Mouse (Mus musculus) hindbrain, embryonic 14.5 days (tissue): Measurements from ENCODE around the gene Gpr65. TPM values are rescaled to one million over a fixed set of nuclear protein-coding genes. Genes with fewer than 3 reads are reported as not detected.
A peak's percentile ranks its signal among the peaks of the same experiment; 100 is the strongest.

Source experiments
- ATAC-seq: fragments of 200-750 bp; cut with Nextera tagmentation; 2 replicates; pipeline ENCODE4 v1.8.0; 2017; ENCODE audit warnings: moderate number of reproducible peaks, mild to moderate bottlenecking, moderate TSS enrichment, moderate library complexity; ENCODE audit not compliant: low FRiP score
- DNase-seq: peaks from one replicate; pipeline ENCODE4 v3.0.0-alpha.2; 2015; ENCODE audit warnings: low spot score
- H3K27ac ChIP-seq: fragments of 300-500 bp; sonication (generic); 2 replicates; pipeline ENCODE4 v1.5.1; 2014; ENCODE audit warnings: mild to moderate bottlenecking, moderate library complexity
- H3K27me3 ChIP-seq: fragments of 300-500 bp; sonication (generic); 2 replicates; pipeline ENCODE4 v1.6.1; 2014; ENCODE audit warnings: mild to moderate bottlenecking, low read length, mixed read lengths; ENCODE audit not compliant: control insufficient read depth, insufficient read depth
- H3K36me3 ChIP-seq: fragments of 300-500 bp; sonication (generic); replicated peaks from 2 replicates; pipeline ENCODE4 v1.6.1; 2014; ENCODE audit not compliant: control insufficient read depth, insufficient read depth
- H3K4me1 ChIP-seq: fragments of 300-500 bp; sonication (generic); replicated peaks from 2 replicates; pipeline ENCODE4 v1.6.1; 2014; ENCODE audit warnings: antibody characterized with exemption, low read length, mixed read lengths; ENCODE audit not compliant: control insufficient read depth, insufficient read depth
- H3K4me2 ChIP-seq: fragments of 300-500 bp; sonication (generic); replicated peaks from 2 replicates; pipeline ENCODE4 v1.6.1; 2014; ENCODE audit warnings: mild to moderate bottlenecking, moderate library complexity
- H3K4me3 ChIP-seq: fragments of 300-500 bp; sonication (generic); replicated peaks from 2 replicates; pipeline ENCODE4 v1.5.1; 2014; ENCODE audit warnings: mild to moderate bottlenecking, low read length
- H3K9ac ChIP-seq: fragments of 300-500 bp; sonication (generic); 2 replicates; pipeline ENCODE4 v1.6.1; 2014
- H3K9me3 ChIP-seq: fragments of 300-500 bp; sonication (generic); 2 replicates; pipeline ENCODE4 v1.6.1; 2016; ENCODE audit warnings: low read length; ENCODE audit not compliant: control insufficient read depth
- WGBS: fragments of 180-500 bp; shearing (Covaris S2); extraction: QIAGEN DNeasy Blood & Tissue Kit; methylation state at CpG from one replicate; pipeline ENCODE4 v1.1.7; 2014; 5-methylcytosine and 5-hydroxymethylcytosine counted together
- polyA plus RNA-seq: library from polyadenylated mRNA; unstranded; fragments of >200 nt; fragmentation: Nextera tagmentation; extraction: Ambion mirVana; gene quantifications from 2 replicates; pipeline ENCODE4 v1.2.1, GENCODE M21; 2014

The Gpr65 gene
- polyA plus RNA-seq, 1 experiment from 2014 or later = 0.48 TPM

GRCm38 (mm10) chr12:98252417-98252816 lies 16.0 kb upstream of the Gpr65 start:
- no peaks in the 10 kb centered on the region for H3K27me3 ChIP-seq
- H3K36me3 ChIP-seq = peaks cover 14% of the 10 kb centered on the region; the same call in 1 of the 2 replicates
- H3K27ac ChIP-seq = no peak overlapping the region
- no peaks in the 10 kb centered on the region for H3K9me3 ChIP-seq
- peaks cover 4% of the 10 kb centered on the region; the same call in 1 of the 2 replicates for H3K4me1 ChIP-seq
- H3K4me2 ChIP-seq = no peak overlapping the region
- no peak overlapping the region for H3K4me3 ChIP-seq
- ATAC-seq (no peak), DNase-seq (no peak)
- H3K9ac ChIP-seq = no peak overlapping the region
- WGBS = 82% methylated on average over 2 of the region's 2 CpGs

DNA sequence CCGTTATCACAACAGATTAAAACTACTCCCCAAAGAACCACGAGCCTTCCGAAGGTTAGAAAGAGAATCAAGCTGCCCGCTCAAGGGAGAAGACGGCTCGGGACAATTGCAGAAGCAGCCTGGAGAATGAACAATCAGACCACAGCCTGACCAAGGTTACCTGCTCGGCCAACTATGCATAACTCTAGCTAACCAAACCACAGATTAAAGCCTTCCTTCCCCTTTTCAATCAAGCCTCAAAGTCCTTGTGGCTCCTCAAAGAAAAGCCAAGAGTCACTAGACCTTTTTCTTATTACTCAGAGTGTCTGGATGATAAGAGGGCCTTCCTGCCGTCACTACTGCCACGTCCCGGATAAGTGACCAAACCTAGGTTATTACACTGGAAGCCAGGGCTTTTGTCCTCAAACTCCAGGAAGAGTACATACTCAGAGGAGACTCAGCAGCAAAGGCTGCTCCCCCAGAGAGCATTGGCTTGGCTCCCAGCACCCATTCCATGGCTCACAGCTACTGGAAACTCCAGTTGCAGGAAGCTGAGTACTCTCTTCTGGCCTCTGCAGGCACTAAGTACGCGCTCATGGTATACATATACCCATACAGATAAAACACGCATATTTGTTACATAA lies 13.0 kb upstream of the Gpr65 start:
- Histone ChIP-seq H3K9ac (no peak overlapping the region), H3K27me3 (no peaks in the 10 kb centered on the region), H3K4me3 (no peak overlapping the region), H3K9me3 (no peaks in the 10 kb centered on the region), H3K27ac (no peak overlapping the region), H3K36me3 (peaks cover 8% of the 10 kb centered on the region; the same call in 1 of the 2 replicates), H3K4me2 (no peak overlapping the region), H3K4me1 (peaks cover 11% of the 10 kb centered on the region; the same call in 1 of the 2 replicates)
- WGBS = 89% methylated on average over 13 of the region's 13 CpGs
- DNase-seq (no peak), ATAC-seq (no peak)

GRCm38 (mm10) chr12:98258371-98258844 lies 10.0 kb upstream of the Gpr65 start:
- Histone ChIP-seq H3K4me3 (peak overlapping the region; percentile 86), H3K36me3 (no peaks in the 10 kb centered on the region)
- under 1% methylated on average over 8 of the region's 8 CpGs for WGBS

GRCm38 (mm10) chr12:98258845-98259517 lies 9.5 kb upstream of the Gpr65 start, which contains the start of gene Galc:
Gene Galc, minus strand, starts transcription at chr12:98259459.
- Histone ChIP-seq H3K36me3 (no peaks in the 10 kb centered on the region), H3K27ac (peak within 1 kb of the TSS; percentile 99), H3K4me1 (peaks cover 11% of the 10 kb centered on the region; the same call in 1 of the 2 replicates), H3K9ac (peak within 1 kb of the TSS; percentile 97), H3K4me2 (peak within 1 kb of the TSS; percentile 78), H3K4me3 (peak within 1 kb of the TSS; percentile 86), H3K9me3 (no peaks in the 10 kb centered on the region), H3K27me3 (no peaks in the 10 kb centered on the region)
- ATAC-seq (peak; percentile 95), DNase-seq (peak; percentile 86)
- under 1% methylated on average over 66 of the region's 76 CpGs for WGBS

More at GRCm38 (mm10) chr12:98258371-98258844, 10.0 kb upstream of the Gpr65 start:
- Histone ChIP-seq H3K9ac (peak overlapping the region; percentile 97), H3K4me1 (peaks cover 11% of the 10 kb centered on the region; the same call in 1 of the 2 replicates), H3K9me3 (no peaks in the 10 kb centered on the region), H3K27me3 (no peaks in the 10 kb centered on the region), H3K4me2 (peak overlapping the region; percentile 78), H3K27ac (peak overlapping the region; percentile 99)
- ATAC-seq (no peak), DNase-seq (peak; percentile 38)

DNA sequence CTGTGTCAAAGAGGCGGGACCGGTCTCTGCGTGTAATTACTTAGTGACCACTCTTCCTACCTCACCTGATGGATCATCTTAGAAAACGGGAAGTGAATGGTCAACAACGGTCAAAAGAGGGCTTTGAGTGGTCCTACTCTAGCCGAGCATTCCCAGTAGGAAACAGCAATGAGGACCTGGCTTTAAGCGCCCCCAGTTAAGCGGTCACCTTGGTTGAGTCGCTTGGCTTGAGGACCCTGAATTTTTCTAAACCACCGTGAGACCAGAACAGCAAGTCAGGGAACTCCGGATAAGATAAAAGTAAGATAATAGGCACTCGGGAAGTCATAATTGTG lies 8.9 kb upstream of the Gpr65 start:
- ATAC-seq = no peak; the same call in 1 of the 2 replicates
- Histone ChIP-seq H3K4me1 (peaks cover 11% of the 10 kb centered on the region; the same call in 1 of the 2 replicates), H3K4me2 (peak overlapping the region; percentile 78), H3K4me3 (peak overlapping the region; percentile 86), H3K9me3 (no peaks in the 10 kb centered on the region), H3K9ac (peak overlapping the region; percentile 97), H3K27me3 (no peaks in the 10 kb centered on the region), H3K36me3 (no peaks in the 10 kb centered on the region), H3K27ac (peak overlapping the region; percentile 99)
- WGBS = 5% methylated on average over 12 of the region's 12 CpGs
- DNase-seq = no peak

DNA sequence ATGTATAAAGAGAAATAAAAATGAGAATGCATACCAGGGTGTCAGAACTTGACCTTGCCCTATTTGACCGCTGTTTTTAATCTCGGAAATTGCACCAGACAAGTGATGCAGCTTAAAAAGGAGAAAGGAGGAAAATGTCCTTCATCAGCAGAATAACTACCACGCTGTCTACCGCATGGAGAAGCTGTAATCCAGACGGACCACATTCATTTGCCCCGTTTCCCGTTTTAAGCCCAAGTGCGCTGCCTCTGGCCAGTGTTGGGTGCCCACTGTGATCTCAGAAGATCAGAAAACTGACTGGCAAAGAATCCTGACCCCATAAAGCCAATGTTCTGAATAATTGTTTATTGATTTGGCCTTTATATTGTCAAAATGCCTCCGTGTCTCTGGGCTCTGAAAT lies 2.7 kb upstream of the Gpr65 start:
- no peaks in the 10 kb centered on the region for H3K4me1 ChIP-seq
- H3K36me3 ChIP-seq = no peaks in the 10 kb centered on the region
- 84% methylated on average over 9 of the region's 9 CpGs for WGBS
- no peak overlapping the region for H3K27ac ChIP-seq
- ATAC-seq (no peak), DNase-seq (no peak)
- H3K4me2 ChIP-seq = no peak overlapping the region
- no peaks in the 10 kb centered on the region for H3K27me3 ChIP-seq
- H3K9ac ChIP-seq = no peak overlapping the region
- no peak overlapping the region for H3K4me3 ChIP-seq
- H3K9me3 ChIP-seq = no peaks in the 10 kb centered on the region

- Histone ChIP-seq H3K9me3 (no peaks in the 10 kb centered on the region), H3K4me3 (no peak overlapping the region), H3K9ac (no peak overlapping the region), H3K36me3 (no peaks in the 10 kb centered on the region), H3K4me2 (peak overlapping the region; percentile 25; the same call in 1 of the 2 replicates), H3K4me1 (no peaks in the 10 kb centered on the region), H3K27ac (no peak overlapping the region), H3K27me3 (no peaks in the 10 kb centered on the region)
- ATAC-seq (no peak), DNase-seq (no peak)
- WGBS = 69% methylated on average over 17 of the region's 17 CpGs
These were observed 1.6 kb downstream of the Gpr65 start for GRCm38 (mm10) chr12:98269791-98270745.

- no peak overlapping the region for H3K4me3 ChIP-seq
- H3K9ac ChIP-seq = no peak overlapping the region
- H3K4me2 ChIP-seq = no peak overlapping the region
- no peak for ATAC-seq
- no peaks in the 10 kb centered on the region for H3K36me3 ChIP-seq
- no peaks in the 10 kb centered on the region for H3K9me3 ChIP-seq
- H3K27ac ChIP-seq = no peak overlapping the region
- no peaks in the 10 kb centered on the region for H3K4me1 ChIP-seq
- no peak for DNase-seq
- no peaks in the 10 kb centered on the region for H3K27me3 ChIP-seq
- WGBS = 44% methylated on average over 12 of the region's 12 CpGs
These were observed 2.6 kb downstream of the Gpr65 start for GRCm38 (mm10) chr12:98270810-98271566.
